Mouse (Mus musculus): ENCODE measurements around the gene Hs2st1. TPM values are rescaled to one million over a fixed set of nuclear protein-coding genes. Genes with fewer than 3 reads are reported as not detected.

Hs2st1 gene
- polyA plus RNA-seq, 1 experiment from 2014 or later: 6.6 TPM

GRCm38 (mm10) chr3:144480595-144480994, 89.4 kb downstream of the Hs2st1 start:
- Histone ChIP-seq H3K27ac (ENCODE audit: low read length) (no peak overlapping the region), H3K36me3 (ENCODE audit: control insufficient read depth, insufficient read depth) (no peaks in the 10 kb centered on the region), H3K4me3 (ENCODE audit: low read length) (no peak overlapping the region), H3K4me1 (ENCODE audit: control insufficient read depth, insufficient read depth, low read length) (no peaks in the 10 kb centered on the region), H3K9ac (ENCODE audit: low read length) (no peak overlapping the region), H3K9me3 (replicated peaks; ENCODE audit: control insufficient read depth, low read length) (no peaks in the 10 kb centered on the region), H3K27me3 (ENCODE audit: control insufficient read depth, insufficient read depth, low read length) (no peaks in the 10 kb centered on the region), H3K4me2 (ENCODE audit: low read depth, low read length) (no peak overlapping the region)
- no peak for ATAC-seq (replicated peaks; ENCODE audit: extremely low read depth, insufficient read depth, low FRiP score)
- WGBS: 83% methylated on average over 5 of the region's 5 CpGs

- WGBS: 82% methylated on average over 7 of the region's 7 CpGs
- H3K4me1 ChIP-seq (ENCODE audit: control insufficient read depth, insufficient read depth, low read length): no peaks in the 10 kb centered on the region
- no peak overlapping the region for H3K4me3 ChIP-seq (ENCODE audit: low read length)
- H3K9me3 ChIP-seq (replicated peaks; ENCODE audit: control insufficient read depth, low read length): no peaks in the 10 kb centered on the region
- no peak overlapping the region for H3K4me2 ChIP-seq (ENCODE audit: low read depth, low read length)
- H3K36me3 ChIP-seq (ENCODE audit: control insufficient read depth, insufficient read depth): no peaks in the 10 kb centered on the region
- H3K9ac ChIP-seq (ENCODE audit: low read length): no peak overlapping the region
- H3K27me3 ChIP-seq (ENCODE audit: control insufficient read depth, insufficient read depth, low read length): no peaks in the 10 kb centered on the region
- H3K27ac ChIP-seq (ENCODE audit: low read length): no peak overlapping the region
- no peak for ATAC-seq (replicated peaks; ENCODE audit: extremely low read depth, insufficient read depth, low FRiP score)
Measured at GRCm38 (mm10) chr3:144478427-144478794, 91.6 kb downstream of the Hs2st1 start.

GRCm38 (mm10) chr3:144477707-144478426, 92.1 kb downstream of the Hs2st1 start:
- WGBS: 83% methylated on average over 12 of the region's 12 CpGs
- no peaks in the 10 kb centered on the region for H3K27me3 ChIP-seq (ENCODE audit: control insufficient read depth, insufficient read depth, low read length)
- H3K27ac ChIP-seq (ENCODE audit: low read length): no peak overlapping the region
- no peak for ATAC-seq (replicated peaks; ENCODE audit: extremely low read depth, insufficient read depth, low FRiP score)
- H3K36me3 ChIP-seq (ENCODE audit: control insufficient read depth, insufficient read depth): no peaks in the 10 kb centered on the region
- no peaks in the 10 kb centered on the region for H3K4me1 ChIP-seq (ENCODE audit: control insufficient read depth, insufficient read depth, low read length)
- no peaks in the 10 kb centered on the region for H3K9me3 ChIP-seq (replicated peaks; ENCODE audit: control insufficient read depth, low read length)
- no peak overlapping the region for H3K9ac ChIP-seq (ENCODE audit: low read length)
- H3K4me3 ChIP-seq (ENCODE audit: low read length): no peak overlapping the region
- H3K4me2 ChIP-seq (ENCODE audit: low read depth, low read length): no peak overlapping the region

GRCm38 (mm10) chr3:144475891-144476290, 94.1 kb downstream of the Hs2st1 start:
- Histone ChIP-seq H3K9me3 (replicated peaks; ENCODE audit: control insufficient read depth, low read length) (no peaks in the 10 kb centered on the region), H3K4me2 (ENCODE audit: low read depth, low read length) (no peak overlapping the region), H3K4me1 (ENCODE audit: control insufficient read depth, insufficient read depth, low read length) (no peaks in the 10 kb centered on the region), H3K27ac (ENCODE audit: low read length) (no peak overlapping the region), H3K4me3 (ENCODE audit: low read length) (no peak overlapping the region), H3K36me3 (ENCODE audit: control insufficient read depth, insufficient read depth) (no peaks in the 10 kb centered on the region), H3K9ac (ENCODE audit: low read length) (no peak overlapping the region), H3K27me3 (ENCODE audit: control insufficient read depth, insufficient read depth, low read length) (no peaks in the 10 kb centered on the region)
- no peak for ATAC-seq (replicated peaks; ENCODE audit: extremely low read depth, insufficient read depth, low FRiP score)
- WGBS: 86% methylated on average over 5 of the region's 5 CpGs

GRCm38 (mm10) chr3:144474726-144475125, 95.3 kb downstream of the Hs2st1 start:
- H3K4me3 ChIP-seq (ENCODE audit: low read length): no peak overlapping the region
- H3K4me1 ChIP-seq (ENCODE audit: control insufficient read depth, insufficient read depth, low read length): no peaks in the 10 kb centered on the region
- WGBS: 74% methylated on average over 5 of the region's 5 CpGs
- H3K9ac ChIP-seq (ENCODE audit: low read length): no peak overlapping the region
- no peak overlapping the region for H3K4me2 ChIP-seq (ENCODE audit: low read depth, low read length)
- H3K27me3 ChIP-seq (ENCODE audit: control insufficient read depth, insufficient read depth, low read length): no peaks in the 10 kb centered on the region
- H3K27ac ChIP-seq (ENCODE audit: low read length): no peak overlapping the region
- ATAC-seq (replicated peaks; ENCODE audit: extremely low read depth, insufficient read depth, low FRiP score): no peak
- no peaks in the 10 kb centered on the region for H3K36me3 ChIP-seq (ENCODE audit: control insufficient read depth, insufficient read depth)
- no peaks in the 10 kb centered on the region for H3K9me3 ChIP-seq (replicated peaks; ENCODE audit: control insufficient read depth, low read length)

- Histone ChIP-seq H3K4me1 (ENCODE audit: control insufficient read depth, insufficient read depth, low read length) (0 out of 2 replicates have a peak, but pooled peaks cover 3% of the 10 kb centered on the region), H3K9ac (ENCODE audit: low read length) (no peak overlapping the region), H3K27me3 (ENCODE audit: control insufficient read depth, insufficient read depth, low read length) (no peaks in the 10 kb centered on the region), H3K9me3 (replicated peaks; ENCODE audit: control insufficient read depth, low read length) (no peaks in the 10 kb centered on the region), H3K4me2 (ENCODE audit: low read depth, low read length) (no peak overlapping the region), H3K4me3 (ENCODE audit: low read length) (no peak overlapping the region), H3K36me3 (ENCODE audit: control insufficient read depth, insufficient read depth) (no peaks in the 10 kb centered on the region), H3K27ac (ENCODE audit: low read length) (no peak overlapping the region)
- ATAC-seq (replicated peaks; ENCODE audit: extremely low read depth, insufficient read depth, low FRiP score): no peak
- 91% methylated on average over 3 of the region's 3 CpGs for WGBS
Measured at GRCm38 (mm10) chr3:144471954-144472353, 98.0 kb downstream of the Hs2st1 start.

GRCm38 (mm10) chr3:144470901-144471300, 99.1 kb downstream of the Hs2st1 start:
- 75% methylated on average over 14 of the region's 14 CpGs for WGBS
- H3K27me3 ChIP-seq (ENCODE audit: control insufficient read depth, insufficient read depth, low read length): no peaks in the 10 kb centered on the region
- H3K9me3 ChIP-seq (replicated peaks; ENCODE audit: control insufficient read depth, low read length): no peaks in the 10 kb centered on the region
- no peak for ATAC-seq (replicated peaks; ENCODE audit: extremely low read depth, insufficient read depth, low FRiP score)
- no peaks in the 10 kb centered on the region for H3K36me3 ChIP-seq (ENCODE audit: control insufficient read depth, insufficient read depth)
- 0 out of 2 replicates have a peak, but pooled peaks cover 3% of the 10 kb centered on the region for H3K4me1 ChIP-seq (ENCODE audit: control insufficient read depth, insufficient read depth, low read length)
- H3K4me3 ChIP-seq (ENCODE audit: low read length): no peak overlapping the region
- H3K27ac ChIP-seq (ENCODE audit: low read length): no peak overlapping the region
- no peak overlapping the region for H3K9ac ChIP-seq (ENCODE audit: low read length)
- no peak overlapping the region for H3K4me2 ChIP-seq (ENCODE audit: low read depth, low read length)

- 71% methylated on average over 10 of the region's 10 CpGs for WGBS
- no peak; the same call in 1 of the 2 replicates for ATAC-seq (replicated peaks; ENCODE audit: extremely low read depth, insufficient read depth, low FRiP score)
- H3K4me2 ChIP-seq (ENCODE audit: low read depth, low read length): no peak overlapping the region
Measured at GRCm38 (mm10) chr3:144467521-144467920, 102.5 kb downstream of the Hs2st1 start.

GRCm38 (mm10) chr3:144466108-144466678, 103.8 kb downstream of the Hs2st1 start:
- Histone ChIP-seq H3K9me3 (replicated peaks; ENCODE audit: control insufficient read depth, low read length) (no peaks in the 10 kb centered on the region), H3K9ac (ENCODE audit: low read length) (no peak overlapping the region), H3K36me3 (ENCODE audit: control insufficient read depth, insufficient read depth) (no peaks in the 10 kb centered on the region; the same call in 1 of the 2 replicates), H3K4me1 (ENCODE audit: control insufficient read depth, insufficient read depth, low read length) (peaks cover 3% of the 10 kb centered on the region), H3K4me2 (ENCODE audit: low read depth, low read length) (no peak overlapping the region), H3K27ac (ENCODE audit: low read length) (no peak overlapping the region), H3K4me3 (ENCODE audit: low read length) (no peak overlapping the region), H3K27me3 (ENCODE audit: control insufficient read depth, insufficient read depth, low read length) (no peaks in the 10 kb centered on the region)
- WGBS: 82% methylated on average over 8 of the region's 8 CpGs
- no peak for ATAC-seq (replicated peaks; ENCODE audit: extremely low read depth, insufficient read depth, low FRiP score)

More at GRCm38 (mm10) chr3:144467521-144467920, 102.5 kb downstream of the Hs2st1 start:
- no peaks in the 10 kb centered on the region for H3K27me3 ChIP-seq (ENCODE audit: control insufficient read depth, insufficient read depth, low read length)
- no peak overlapping the region for H3K4me3 ChIP-seq (ENCODE audit: low read length)
- H3K27ac ChIP-seq (ENCODE audit: low read length): no peak overlapping the region
- H3K4me1 ChIP-seq (ENCODE audit: control insufficient read depth, insufficient read depth, low read length): peaks cover 3% of the 10 kb centered on the region
- no peaks in the 10 kb centered on the region for H3K9me3 ChIP-seq (replicated peaks; ENCODE audit: control insufficient read depth, low read length)
- H3K9ac ChIP-seq (ENCODE audit: low read length): no peak overlapping the region
- H3K36me3 ChIP-seq (ENCODE audit: control insufficient read depth, insufficient read depth): no peaks in the 10 kb centered on the region; the same call in 1 of the 2 replicates
